Mouse (Mus musculus) cerebellum, adult 8-10 months (tissue): ENCODE data around the gene Ppp2r5a.
"Not testable (repeated sequence)": the region's sequence is repeated elsewhere in the genome, so short reads cannot be mapped to it uniquely, and the experiment has no call there.

ENCODE experiments used
- DNase-seq: peaks from one replicate; pipeline ENCODE4 v3.0.0; 2022

The Ppp2r5a gene

GRCm38 (mm10) chr1:191403074-191403473, at the start of gene Ppp2r5a:
Ppp2r5a (minus strand) TSS chr1:191403272.
- no peak for DNase-seq

- no peak for DNase-seq
Observed at GRCm38 (mm10) chr1:191450614-191451013, 47.5 kb upstream of the Ppp2r5a start.

GRCm38 (mm10) chr1:191449537-191449936, 46.5 kb upstream of the Ppp2r5a start:
- DNase-seq: no peak

- DNase-seq: no peak
Observed at GRCm38 (mm10) chr1:191447391-191448016, 44.4 kb upstream of the Ppp2r5a start.

- DNase-seq: no peak
Observed at GRCm38 (mm10) chr1:191446307-191446706, 43.2 kb upstream of the Ppp2r5a start.

- DNase-seq: no peak
Observed at GRCm38 (mm10) chr1:191445831-191446258, 42.8 kb upstream of the Ppp2r5a start.

- DNase-seq: no peak
Observed at GRCm38 (mm10) chr1:191445401-191445800, 42.3 kb upstream of the Ppp2r5a start.

- DNase-seq: no peak
Observed at GRCm38 (mm10) chr1:191444467-191444866, 41.4 kb upstream of the Ppp2r5a start.

GRCm38 (mm10) chr1:191439011-191439410, 35.9 kb upstream of the Ppp2r5a start:
- no peak for DNase-seq

- no peak for DNase-seq
Observed at GRCm38 (mm10) chr1:191438546-191438945, 35.5 kb upstream of the Ppp2r5a start.

- DNase-seq: no peak
Observed at GRCm38 (mm10) chr1:191436647-191437046, 33.6 kb upstream of the Ppp2r5a start.

GRCm38 (mm10) chr1:191435359-191435758, 32.3 kb upstream of the Ppp2r5a start:
- no peak for DNase-seq

- no peak for DNase-seq
Observed at GRCm38 (mm10) chr1:191432531-191432930, 29.5 kb upstream of the Ppp2r5a start.

GRCm38 (mm10) chr1:191432023-191432422, 29.0 kb upstream of the Ppp2r5a start:
- no peak for DNase-seq

GRCm38 (mm10) chr1:191430121-191430520, 27.0 kb upstream of the Ppp2r5a start:
- DNase-seq: no peak

GRCm38 (mm10) chr1:191425884-191426283, 22.8 kb upstream of the Ppp2r5a start:
- no peak for DNase-seq

- no peak for DNase-seq
Observed at GRCm38 (mm10) chr1:191423201-191423600, 20.1 kb upstream of the Ppp2r5a start.

GRCm38 (mm10) chr1:191422714-191423113, 19.6 kb upstream of the Ppp2r5a start:
- DNase-seq: not testable (repeated sequence)

- DNase-seq: no peak
Observed at GRCm38 (mm10) chr1:191422164-191422563, 19.1 kb upstream of the Ppp2r5a start.

GRCm38 (mm10) chr1:191421426-191421999, 18.4 kb upstream of the Ppp2r5a start:
- no peak for DNase-seq

GRCm38 (mm10) chr1:191420930-191421404, 17.9 kb upstream of the Ppp2r5a start:
- DNase-seq: no peak

GRCm38 (mm10) chr1:191419991-191420751, 17.1 kb upstream of the Ppp2r5a start:
- no peak for DNase-seq

GRCm38 (mm10) chr1:191419421-191419820, 16.3 kb upstream of the Ppp2r5a start:
- no peak for DNase-seq

GRCm38 (mm10) chr1:191418936-191419335, 15.9 kb upstream of the Ppp2r5a start:
- DNase-seq: no peak
